Mouse (Mus musculus) skeletal muscle tissue, adult 2 months (tissue): ENCODE data around the gene Ofcc1.

Experiments
- DNase-seq: peaks from one replicate; pipeline ENCODE4 v3.0.0-alpha.2; 2012; ENCODE audit warnings: low read depth, low spot score

The Ofcc1 gene

GRCm38 (mm10) chr13:40243821-40244220 is 117.4 kb downstream of the Ofcc1 start:
- no peak for DNase-seq

GRCm38 (mm10) chr13:40236356-40236755 is 124.9 kb downstream of the Ofcc1 start:
- DNase-seq, result no peak

GRCm38 (mm10) chr13:40208314-40208713 is 152.9 kb downstream of the Ofcc1 start:
- no peak for DNase-seq

GRCm38 (mm10) chr13:40181786-40182185 is 179.5 kb downstream of the Ofcc1 start:
- no peak for DNase-seq

GRCm38 (mm10) chr13:40171775-40172174 is 189.5 kb downstream of the Ofcc1 start:
- DNase-seq, result no peak

GRCm38 (mm10) chr13:40167871-40168270 is 193.4 kb downstream of the Ofcc1 start:
- DNase-seq, result no peak

- DNase-seq, result no peak
These were observed 205.8 kb downstream of the Ofcc1 start for GRCm38 (mm10) chr13:40155466-40155865.

GRCm38 (mm10) chr13:40139906-40140305 is 221.3 kb downstream of the Ofcc1 start:
- no peak for DNase-seq

GRCm38 (mm10) chr13:40136096-40136495 is 225.2 kb downstream of the Ofcc1 start:
- no peak for DNase-seq

GRCm38 (mm10) chr13:40135670-40136069 is 225.6 kb downstream of the Ofcc1 start:
- no peak for DNase-seq

- no peak for DNase-seq
These were observed 237.4 kb downstream of the Ofcc1 start for GRCm38 (mm10) chr13:40123868-40124267.

GRCm38 (mm10) chr13:40112336-40112735 is 248.9 kb downstream of the Ofcc1 start:
- DNase-seq, result no peak

GRCm38 (mm10) chr13:40076236-40076635 is 285.0 kb downstream of the Ofcc1 start:
- DNase-seq, result no peak

- DNase-seq, result no peak
These were observed 286.3 kb downstream of the Ofcc1 start for GRCm38 (mm10) chr13:40074850-40075416.

- no peak for DNase-seq
These were observed 291.2 kb downstream of the Ofcc1 start for GRCm38 (mm10) chr13:40070004-40070403.

GRCm38 (mm10) chr13:40061281-40061680 is 300.0 kb downstream of the Ofcc1 start:
- peak; percentile 7 for DNase-seq

GRCm38 (mm10) chr13:40037881-40038280 is 323.4 kb downstream of the Ofcc1 start:
- no peak for DNase-seq

GRCm38 (mm10) chr13:40036981-40037765 is 324.1 kb downstream of the Ofcc1 start:
- no peak for DNase-seq

GRCm38 (mm10) chr13:40029426-40029825 is 331.8 kb downstream of the Ofcc1 start:
- DNase-seq, result no peak

GRCm38 (mm10) chr13:40028827-40029226 is 332.4 kb downstream of the Ofcc1 start:
- no peak for DNase-seq

- no peak for DNase-seq
These were observed 335.4 kb downstream of the Ofcc1 start for GRCm38 (mm10) chr13:40025816-40026215.

GRCm38 (mm10) chr13:40023201-40023777 is 338.0 kb downstream of the Ofcc1 start:
- no peak for DNase-seq

- DNase-seq, result no peak
These were observed 338.6 kb downstream of the Ofcc1 start for GRCm38 (mm10) chr13:40022609-40023008.
